Mouse (Mus musculus) liver, embryonic 14.5 days (tissue): ENCODE data around the gene Msi2.

ENCODE experiments used
- CTCF ChIP-seq: IDR thresholded peaks from 2 replicates; pipeline ENCODE4 v1.5.1; 2016; ENCODE audit warnings: antibody characterized with exemption, low read depth, control low read depth
- EP300 ChIP-seq: IDR thresholded peaks from 2 replicates; pipeline ENCODE4 v1.6.1; 2016; ENCODE audit warnings: antibody characterized with exemption, low read depth

GRCm38 (mm10) chr11:88348690-88349089 is 369.6 kb downstream of the Msi2 start:
- TF ChIP-seq CTCF (no peak), EP300 (no peak)
